Mouse (Mus musculus) limb, embryonic 10.5 days (tissue): ENCODE measurements around the gene Urgcp. TPM values are rescaled to one million over a fixed set of nuclear protein-coding genes. Genes with fewer than 3 reads are reported as not detected.
A peak's percentile ranks its signal among the peaks of the same experiment; 100 is the strongest.

ENCODE experiments used
- DNase-seq: peaks from one replicate; pipeline ENCODE4 v3.0.0-alpha.2; 2017; ENCODE audit warnings: low spot score
- H3K27ac ChIP-seq: fragments of 300-500 bp; sonication (generic); 2 replicates; pipeline ENCODE4 v1.5.1; 2016; ENCODE audit warnings: mild to moderate bottlenecking
- H3K27me3 ChIP-seq: fragments of 300-500 bp; sonication (generic); 2 replicates; pipeline ENCODE4 v1.6.1; 2016; ENCODE audit warnings: low read depth, mild to moderate bottlenecking; ENCODE audit not compliant: poor library complexity, severe bottlenecking
- H3K36me3 ChIP-seq: fragments of 300-500 bp; sonication (generic); 2 replicates; pipeline ENCODE4 v1.6.1; 2016; ENCODE audit warnings: mild to moderate bottlenecking, moderate library complexity
- H3K4me1 ChIP-seq: fragments of 300-500 bp; sonication (generic); 2 replicates; pipeline ENCODE4 v1.6.1; 2016
- H3K4me3 ChIP-seq: fragments of 300-500 bp; sonication (generic); 2 replicates; pipeline ENCODE4 v1.5.1; 2016; ENCODE audit warnings: mild to moderate bottlenecking, moderate library complexity
- H3K9me3 ChIP-seq: fragments of 300-500 bp; sonication (generic); replicated peaks from 2 replicates; pipeline ENCODE4 v1.6.1; 2016; ENCODE audit warnings: mild to moderate bottlenecking
- WGBS: fragments of 180-500 bp; shearing (Covaris S2); methylation state at CpG from one replicate; pipeline ENCODE4 v1.1.7; 2016; 5-methylcytosine and 5-hydroxymethylcytosine counted together
- polyA plus RNA-seq: library from polyadenylated mRNA; unstranded; fragments of >200 nt; fragmentation: Nextera tagmentation; extraction: Ambion mirVana; gene quantifications from 2 replicates; pipeline ENCODE4 v1.2.1, GENCODE M21; 2016

Gene Urgcp
- polyA plus RNA-seq, 1 experiment from 2014 or later = 20.3 TPM

- H3K4me3 ChIP-seq = no peak overlapping the region
- H3K4me1 ChIP-seq = peaks cover 2% of the 10 kb centered on the region; the same call in 1 of the 2 replicates
- no peak overlapping the region for H3K27ac ChIP-seq
- no peaks in the 10 kb centered on the region for H3K9me3 ChIP-seq
- peaks cover 98% of the 10 kb centered on the region for H3K36me3 ChIP-seq
- WGBS = 92% methylated on average over 15 of the region's 15 CpGs
- no peak for DNase-seq
- H3K27me3 ChIP-seq = no peaks in the 10 kb centered on the region
These were observed 34.8 kb upstream of the Urgcp start for GRCm38 (mm10) chr11:5796939-5797338.

GRCm38 (mm10) chr11:5795706-5796105 is 33.5 kb upstream of the Urgcp start:
- H3K4me3 ChIP-seq = no peak overlapping the region
- H3K4me1 ChIP-seq = no peaks in the 10 kb centered on the region
- H3K36me3 ChIP-seq = peaks cover 95% of the 10 kb centered on the region
- 93% methylated on average over 7 of the region's 7 CpGs for WGBS
- H3K27me3 ChIP-seq = no peaks in the 10 kb centered on the region
- no peak for DNase-seq
- no peak overlapping the region for H3K27ac ChIP-seq
- no peaks in the 10 kb centered on the region for H3K9me3 ChIP-seq

GRCm38 (mm10) chr11:5795290-5795689 is 33.1 kb upstream of the Urgcp start:
- no peak for DNase-seq
- no peak overlapping the region for H3K27ac ChIP-seq
- H3K36me3 ChIP-seq = peaks cover 94% of the 10 kb centered on the region
- WGBS = 92% methylated on average over 9 of the region's 9 CpGs
- H3K4me3 ChIP-seq = no peak overlapping the region
- no peaks in the 10 kb centered on the region for H3K4me1 ChIP-seq
- H3K9me3 ChIP-seq = no peaks in the 10 kb centered on the region
- H3K27me3 ChIP-seq = no peaks in the 10 kb centered on the region

GRCm38 (mm10) chr11:5790431-5790830 is 28.3 kb upstream of the Urgcp start:
- no peak overlapping the region for H3K4me3 ChIP-seq
- DNase-seq = no peak
- H3K27me3 ChIP-seq = no peaks in the 10 kb centered on the region
- 88% methylated on average over 1 of the region's 1 CpGs for WGBS
- peaks cover 49% of the 10 kb centered on the region for H3K36me3 ChIP-seq
- H3K9me3 ChIP-seq = no peaks in the 10 kb centered on the region
- H3K4me1 ChIP-seq = peaks cover 20% of the 10 kb centered on the region
- no peak overlapping the region for H3K27ac ChIP-seq

GRCm38 (mm10) chr11:5789754-5790333 is 27.7 kb upstream of the Urgcp start:
- peaks cover 43% of the 10 kb centered on the region for H3K36me3 ChIP-seq
- H3K4me3 ChIP-seq = peak overlapping the region; percentile 72; the same call in 1 of the 2 replicates
- H3K9me3 ChIP-seq = no peaks in the 10 kb centered on the region
- H3K27ac ChIP-seq = peak overlapping the region; percentile 87; the same call in 1 of the 2 replicates
- H3K4me1 ChIP-seq = peaks cover 20% of the 10 kb centered on the region
- 85% methylated on average over 3 of the region's 3 CpGs for WGBS
- DNase-seq = no peak
- H3K27me3 ChIP-seq = no peaks in the 10 kb centered on the region

GRCm38 (mm10) chr11:5789071-5789753 is 27.0 kb upstream of the Urgcp start:
- WGBS = 83% methylated on average over 6 of the region's 6 CpGs
- DNase-seq = no peak
- Histone ChIP-seq H3K27me3 (no peaks in the 10 kb centered on the region), H3K9me3 (no peaks in the 10 kb centered on the region), H3K36me3 (peaks cover 37% of the 10 kb centered on the region), H3K27ac (peak overlapping the region; percentile 87), H3K4me1 (peaks cover 20% of the 10 kb centered on the region), H3K4me3 (peak overlapping the region; percentile 72)

GRCm38 (mm10) chr11:5788056-5789014 is 26.2 kb upstream of the Urgcp start, which contains the start of gene Dbnl:
Gene Dbnl (plus strand): TSS chr11:5788488.
- H3K27me3 ChIP-seq = no peaks in the 10 kb centered on the region
- 1% methylated on average over 74 of the region's 74 CpGs for WGBS
- peak; percentile 99 for DNase-seq
- peak within 1 kb of the TSS; percentile 72 for H3K4me3 ChIP-seq
- no peaks in the 10 kb centered on the region for H3K9me3 ChIP-seq
- H3K4me1 ChIP-seq = peaks cover 20% of the 10 kb centered on the region
- peak within 1 kb of the TSS; percentile 87 for H3K27ac ChIP-seq
- H3K36me3 ChIP-seq = peaks cover 28% of the 10 kb centered on the region

- WGBS = 39% methylated on average over 8 of the region's 8 CpGs
- H3K27ac ChIP-seq = peak overlapping the region; percentile 87
- peak overlapping the region; percentile 72 for H3K4me3 ChIP-seq
- peaks cover 20% of the 10 kb centered on the region for H3K4me1 ChIP-seq
- no peaks in the 10 kb centered on the region for H3K9me3 ChIP-seq
- no peaks in the 10 kb centered on the region for H3K27me3 ChIP-seq
- DNase-seq = no peak
- peaks cover 22% of the 10 kb centered on the region for H3K36me3 ChIP-seq
These were observed 25.5 kb upstream of the Urgcp start for GRCm38 (mm10) chr11:5787671-5788055.

- Histone ChIP-seq H3K9me3 (no peaks in the 10 kb centered on the region), H3K36me3 (peaks cover 15% of the 10 kb centered on the region), H3K4me1 (peaks cover 20% of the 10 kb centered on the region), H3K27me3 (no peaks in the 10 kb centered on the region), H3K4me3 (no peak overlapping the region), H3K27ac (no peak overlapping the region)
- DNase-seq = no peak
These were observed 23.6 kb upstream of the Urgcp start for GRCm38 (mm10) chr11:5785732-5786131.

- H3K4me1 ChIP-seq = peaks cover 2% of the 10 kb centered on the region
- H3K9me3 ChIP-seq = no peaks in the 10 kb centered on the region
- 0 out of 2 replicates have a peak, but pooled peaks cover 10% of the 10 kb centered on the region for H3K36me3 ChIP-seq
- H3K4me3 ChIP-seq = no peak overlapping the region
- H3K27me3 ChIP-seq = no peaks in the 10 kb centered on the region
- H3K27ac ChIP-seq = no peak overlapping the region
- 79% methylated on average over 8 of the region's 8 CpGs for WGBS
- no peak for DNase-seq
These were observed 20.2 kb upstream of the Urgcp start for GRCm38 (mm10) chr11:5782199-5782944.

GRCm38 (mm10) chr11:5780035-5780499 is 17.9 kb upstream of the Urgcp start:
- 95% methylated on average over 6 of the region's 6 CpGs for WGBS
- Histone ChIP-seq H3K4me1 (no peaks in the 10 kb centered on the region), H3K27ac (no peak overlapping the region), H3K27me3 (no peaks in the 10 kb centered on the region), H3K9me3 (no peaks in the 10 kb centered on the region), H3K36me3 (0 out of 2 replicates have a peak, but pooled peaks cover 10% of the 10 kb centered on the region), H3K4me3 (no peak overlapping the region)
- no peak for DNase-seq

- H3K27ac ChIP-seq = no peak overlapping the region
- WGBS = 81% methylated on average over 2 of the region's 2 CpGs
- no peak for DNase-seq
- H3K4me1 ChIP-seq = no peaks in the 10 kb centered on the region
- no peak overlapping the region for H3K4me3 ChIP-seq
- H3K36me3 ChIP-seq = 0 out of 2 replicates have a peak, but pooled peaks cover 10% of the 10 kb centered on the region
- no peaks in the 10 kb centered on the region for H3K27me3 ChIP-seq
- no peaks in the 10 kb centered on the region for H3K9me3 ChIP-seq
These were observed 16.3 kb upstream of the Urgcp start for GRCm38 (mm10) chr11:5778481-5778880.
